Mouse (Mus musculus) frontal cortex, adult (tissue): ENCODE results near the gene Wdr1.
"Not testable (repeated sequence)": the region's sequence is repeated elsewhere in the genome, so short reads cannot be mapped to it uniquely, and the experiment has no call there.

Source experiments
- ATAC-seq: cut with Nextera tagmentation; 2 replicates; pipeline ENCODE4 v1.9.2; 2017; ENCODE audit warnings: mild to moderate bottlenecking, moderate library complexity, mixed read lengths; ENCODE audit not compliant: low TSS enrichment

Gene Wdr1

DNA sequence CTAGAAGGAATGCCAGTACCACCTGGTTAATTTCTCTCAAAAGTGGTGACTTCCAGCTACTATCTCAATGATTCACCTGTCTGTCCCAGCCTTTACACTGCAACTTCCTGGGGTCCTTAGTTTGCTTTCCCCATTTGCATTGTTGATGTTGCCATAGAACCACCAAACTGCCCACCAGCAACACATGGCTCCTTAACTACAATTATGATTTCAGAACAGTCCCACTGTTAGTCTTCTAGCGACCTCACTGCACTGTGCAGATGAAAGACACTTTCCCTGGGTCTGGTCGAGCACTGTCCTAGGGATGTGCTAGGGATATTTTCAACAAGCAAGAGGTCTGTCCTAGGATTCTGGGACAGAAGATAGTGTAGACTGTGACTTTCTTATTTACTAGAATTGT is at the start of gene Wdr1:
TSS of gene Wdr1 (minus strand) at position 101 of the 400 bp plus-strand sequence.
- no peak for ATAC-seq

GRCm38 (mm10) chr5:38611118-38611517 is 48.1 kb upstream of the Wdr1 start:
- ATAC-seq: no peak

GRCm38 (mm10) chr5:38608219-38608618 is 45.2 kb upstream of the Wdr1 start:
- not testable (repeated sequence) for ATAC-seq

GRCm38 (mm10) chr5:38598647-38599304 is 35.8 kb upstream of the Wdr1 start:
- ATAC-seq: no peak

- 0 out of 2 replicates have a peak, but pooled peaks have one; percentile 23 for ATAC-seq
These were observed 25.9 kb upstream of the Wdr1 start for GRCm38 (mm10) chr5:38588924-38589323.

DNA sequence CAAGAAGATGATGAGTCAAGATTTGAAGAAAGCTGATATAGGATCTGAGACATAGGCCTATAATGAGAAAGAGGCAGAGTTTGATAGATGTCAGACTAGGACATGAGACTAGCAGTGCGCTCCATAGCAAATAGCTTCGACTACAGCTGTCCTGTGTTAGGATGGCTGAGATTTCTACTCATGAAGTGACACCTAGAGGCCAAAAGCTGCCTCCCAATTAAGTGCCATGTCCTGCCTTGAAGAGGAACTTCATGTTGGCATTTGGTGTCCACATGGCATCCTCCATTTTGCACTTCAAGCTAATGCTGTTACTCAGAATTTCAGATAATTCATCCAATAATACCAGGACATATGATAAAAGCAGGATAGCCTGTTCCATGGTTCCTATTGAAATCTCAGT is 22.4 kb upstream of the Wdr1 start:
- no peak for ATAC-seq

DNA sequence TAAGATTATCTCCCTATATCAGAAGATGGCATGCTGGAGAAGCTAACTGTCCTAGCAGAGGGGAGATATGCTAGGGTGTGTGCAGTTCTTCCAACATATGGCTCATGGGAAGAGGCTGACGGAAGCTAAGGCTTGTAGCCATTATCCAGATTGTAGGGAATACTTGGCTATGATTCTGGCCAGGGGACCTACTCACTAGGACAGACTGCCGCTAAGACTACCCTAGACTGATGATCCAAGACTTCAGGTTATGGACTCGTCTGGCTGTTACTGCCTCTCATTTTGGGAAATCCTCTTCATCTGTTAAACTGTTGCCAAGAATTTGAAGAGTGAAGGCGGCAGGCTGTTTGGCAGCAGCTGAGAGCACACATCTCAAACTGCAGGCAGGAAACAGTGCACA is 20.0 kb upstream of the Wdr1 start:
- ATAC-seq: peak; percentile 91

- ATAC-seq: peak; percentile 80
These were observed 17.7 kb upstream of the Wdr1 start for GRCm38 (mm10) chr5:38580703-38581102.

DNA sequence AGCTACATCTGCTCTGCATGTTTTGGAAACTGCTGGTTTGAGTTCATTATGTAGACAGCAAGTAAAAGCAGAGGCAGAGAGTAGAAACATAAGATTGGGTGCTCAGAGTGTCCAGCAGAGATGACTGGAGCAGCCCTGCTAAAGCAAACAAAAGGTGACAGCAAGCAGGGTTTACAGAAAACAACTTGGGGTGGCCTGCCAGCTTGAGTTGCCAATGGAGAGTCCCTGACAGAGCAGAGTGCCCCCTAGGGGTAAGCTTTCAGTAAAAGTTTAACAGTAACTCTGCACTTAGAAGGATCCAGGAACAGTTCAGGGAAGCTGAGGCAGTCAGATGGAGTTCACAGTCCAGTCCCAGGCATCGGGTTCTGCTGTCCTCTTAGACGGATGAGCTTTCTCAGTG is 7.9 kb upstream of the Wdr1 start:
- ATAC-seq: peak; percentile 73; the same call in 1 of the 2 replicates

DNA sequence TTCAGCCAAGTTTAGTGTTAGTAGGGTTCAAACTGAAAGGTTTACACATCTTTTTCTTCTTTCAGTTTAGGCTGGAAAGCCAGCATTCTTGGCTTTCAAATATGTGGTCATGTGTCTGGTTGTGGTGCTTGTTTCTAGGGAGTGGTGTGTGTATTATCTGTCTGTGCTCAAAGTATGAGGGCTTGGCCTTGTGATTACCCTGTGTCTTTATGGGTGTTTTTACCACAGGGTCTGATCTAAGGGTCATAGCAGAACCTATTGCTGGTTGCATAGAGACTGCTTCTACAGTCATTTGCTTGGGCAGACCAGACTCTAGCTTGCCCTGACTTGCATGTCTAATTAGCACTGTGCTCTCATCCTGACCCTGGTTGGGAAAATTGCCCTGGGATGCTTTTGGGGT is 5.6 kb upstream of the Wdr1 start:
- no peak for ATAC-seq

GRCm38 (mm10) chr5:38564831-38565230 is 1.8 kb upstream of the Wdr1 start:
- ATAC-seq: no peak

GRCm38 (mm10) chr5:38561426-38562024 is 1.5 kb downstream of the Wdr1 start:
- peak; percentile 91 for ATAC-seq

- ATAC-seq: peak; percentile 15
These were observed 2.2 kb downstream of the Wdr1 start for GRCm38 (mm10) chr5:38560586-38561425.

DNA sequence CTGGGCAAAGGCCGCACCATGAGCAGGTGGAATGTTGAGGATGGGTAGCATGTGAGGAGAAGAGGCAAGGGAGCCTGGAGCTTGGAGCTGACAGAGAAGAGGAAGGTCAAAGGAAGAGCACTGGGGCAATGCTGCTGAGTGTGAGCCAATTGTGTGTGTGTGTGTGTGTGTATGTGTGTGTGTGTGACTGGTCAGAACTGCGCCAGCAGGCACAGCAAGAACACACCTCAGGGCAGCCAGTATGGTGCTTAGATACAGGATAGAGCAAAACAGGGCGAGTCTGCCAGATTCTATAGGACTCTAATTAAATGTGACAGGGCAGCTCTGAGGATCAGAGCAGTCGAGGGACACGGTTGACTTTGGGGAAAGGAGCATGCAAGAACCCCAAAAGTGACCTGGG is 4.2 kb downstream of the Wdr1 start:
- no peak for ATAC-seq

GRCm38 (mm10) chr5:38557811-38558210 is 5.2 kb downstream of the Wdr1 start:
- ATAC-seq: no peak

DNA sequence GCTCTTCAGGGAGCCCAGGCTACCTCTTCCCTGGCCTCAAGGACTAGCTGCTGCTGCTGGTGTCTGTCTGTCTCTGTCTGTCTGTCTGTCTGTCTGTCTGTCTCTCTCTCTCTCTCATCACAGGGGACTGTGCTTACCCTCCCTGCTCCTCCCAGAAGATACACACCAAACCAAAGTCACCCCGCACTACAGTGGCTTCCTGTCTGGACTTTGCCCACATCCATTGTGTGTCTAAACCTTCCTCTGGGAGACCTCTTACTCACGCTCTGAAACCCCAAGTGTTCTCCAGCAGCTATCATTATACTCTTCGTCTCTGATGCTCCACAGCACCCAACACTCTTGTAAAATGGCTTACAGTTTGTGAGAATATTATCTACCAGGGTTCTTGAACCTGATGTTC is 6.6 kb downstream of the Wdr1 start:
- ATAC-seq: no peak

DNA sequence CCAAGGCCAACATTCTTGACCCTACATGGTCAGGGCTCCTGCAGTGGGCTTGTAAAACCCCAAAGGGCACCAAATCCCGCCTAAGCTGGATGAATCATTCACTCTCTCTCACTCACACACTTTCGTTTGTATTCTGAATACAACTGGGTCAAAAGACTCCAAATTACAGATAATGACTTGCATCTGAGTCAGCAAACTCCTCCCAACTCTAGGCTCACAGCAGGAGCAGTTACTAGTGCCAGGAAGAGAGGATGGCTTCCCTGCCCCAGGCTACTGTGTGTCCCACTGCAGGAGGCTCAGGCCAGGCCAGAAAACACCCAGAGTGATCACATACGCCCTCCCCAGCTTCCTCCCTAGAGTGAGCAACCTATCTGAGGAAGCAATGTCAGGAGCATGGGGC is 9.1 kb downstream of the Wdr1 start:
- peak; percentile 66 for ATAC-seq

- ATAC-seq: no peak
These were observed 9.5 kb downstream of the Wdr1 start for GRCm38 (mm10) chr5:38553491-38553890.

DNA sequence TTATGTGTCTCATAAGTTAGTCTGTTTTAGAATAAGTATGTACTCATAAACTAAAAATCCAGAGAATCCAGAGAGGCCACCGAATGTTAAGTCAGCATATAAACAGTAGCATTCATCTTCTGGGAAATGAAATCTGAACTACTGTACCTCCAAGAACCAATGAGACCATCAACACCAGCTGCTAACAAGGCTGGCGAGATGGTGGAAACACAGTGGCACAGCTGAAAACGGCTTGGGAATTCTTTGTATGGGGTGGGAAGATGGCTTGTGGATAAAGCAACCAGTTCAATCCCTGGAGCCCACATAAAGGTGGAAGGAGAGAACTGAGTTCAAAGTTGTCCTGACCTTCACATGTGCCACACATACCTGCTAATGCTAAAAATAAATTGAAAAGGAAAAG is 10.4 kb downstream of the Wdr1 start:
- no peak for ATAC-seq

- no peak for ATAC-seq
These were observed 12.7 kb downstream of the Wdr1 start for GRCm38 (mm10) chr5:38550221-38550768.

GRCm38 (mm10) chr5:38549461-38549909 is 13.5 kb downstream of the Wdr1 start:
- ATAC-seq: no peak

DNA sequence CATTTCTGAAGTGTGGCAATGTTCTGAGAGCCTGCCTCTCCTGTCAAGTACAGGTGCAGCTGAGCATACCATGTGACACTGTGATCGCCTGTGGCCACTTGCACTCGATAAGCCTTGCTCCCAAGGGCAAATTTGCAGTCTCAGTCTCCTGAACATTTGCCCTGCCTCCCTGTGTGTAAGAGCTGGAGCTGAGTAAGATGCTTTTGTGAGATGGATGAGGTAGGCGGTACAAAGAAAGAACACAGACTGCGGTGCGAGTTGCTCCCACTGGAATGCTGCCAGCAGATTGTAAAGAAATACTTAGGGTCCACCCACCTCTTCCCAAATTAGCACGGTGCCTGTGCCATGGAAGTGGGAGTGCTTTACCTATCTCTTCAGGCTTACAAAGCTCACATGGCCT is 15.6 kb downstream of the Wdr1 start:
- ATAC-seq: peak; percentile 78
